Mouse (Mus musculus) brain, embryonic 14.5 days (tissue): Measurements from ENCODE around the gene Lasp1.

Experiments
- CTCF ChIP-seq: fragments of 200-500 bp; IDR thresholded peaks from 2 replicates; pipeline ENCODE4 v1.5.1; 2012; ENCODE audit warnings: inconsistent platforms, mild to moderate bottlenecking, moderate library complexity, borderline replicate concordance; ENCODE audit not compliant: insufficient read depth, insufficient read length; ENCODE audit errors: extremely low read depth
- POLR2A ChIP-seq: fragments of 200-500 bp; IDR thresholded peaks from 2 replicates; pipeline ENCODE4 v1.6.1; 2012; ENCODE audit warnings: mild to moderate bottlenecking, inconsistent platforms, borderline replicate concordance; ENCODE audit not compliant: poor library complexity, insufficient read depth, insufficient read length, severe bottlenecking; ENCODE audit errors: extremely low read depth

- no peak for TF ChIP-seq POLR2A
- no peak for TF ChIP-seq CTCF
Observed at GRCm38 (mm10) chr11:97800691-97801408, 2.0 kb downstream of the Lasp1 start.
